10 mouse cellular contexts compared by ENCODE assay signal in genomic region chr1:136540407-136540895, GRCm38 (mm10).
DNase-seq lines count a peak whose midpoint lies in the region; ATAC-seq and TF ChIP-seq lines count a peak whose summit lies in the region.
"Had no signal": no experiment of that assay in that cellular context is flagged by ENCODE, and none has a peak within 500 bp of the region (broad histone marks: within the 10 kb centered on the region; RNA-seq: fewer than 3 reads in every experiment).

No protein-coding gene starts in this region.

- no peaks in the 10 kb centered on the region for H3K4me1 ChIP-seq in forebrain, postnatal 0 days (ENCODE audit: insufficient read depth)
- no peaks in the 10 kb centered on the region for H3K4me1 ChIP-seq in forebrain, embryonic 12.5 days
- no peaks in the 10 kb centered on the region for H3K4me1 ChIP-seq in midbrain, embryonic 15.5 days
- H3K4me1 ChIP-seq in midbrain, embryonic 13.5 days (replicated peaks) = peaks cover 11% of the 10 kb centered on the region

- peak; percentile 25; the same call in 1 of the 2 replicates for ATAC-seq in forebrain, postnatal 0 days
- ATAC-seq in forebrain, embryonic 12.5 days (ENCODE audit: low FRiP score) = no peak
- ATAC-seq in midbrain, embryonic 15.5 days (replicated peaks) = 0 out of 2 replicates have a peak, but pooled peaks have one; percentile 52
- ATAC-seq in midbrain, embryonic 13.5 days = no peak

- no peaks in the 10 kb centered on the region for H3K9me3 ChIP-seq in forebrain, postnatal 0 days (ENCODE audit: low read length)
- H3K9me3 ChIP-seq in forebrain, embryonic 12.5 days = 0 out of 2 replicates have a peak, but pooled peaks cover 4% of the 10 kb centered on the region
- H3K9me3 ChIP-seq in midbrain, embryonic 15.5 days = no peaks in the 10 kb centered on the region
- H3K9me3 ChIP-seq in midbrain, embryonic 13.5 days = no peaks in the 10 kb centered on the region
- H3K9me3 ChIP-seq: midbrain, embryonic 12.5 days had no signal

- WGBS in forebrain, postnatal 0 days = 33% methylated on average over 9 of the region's 9 CpGs
- WGBS in forebrain, embryonic 12.5 days = 48% methylated on average over 9 of the region's 9 CpGs
- WGBS in midbrain, embryonic 15.5 days = 21% methylated on average over 9 of the region's 9 CpGs
- WGBS in midbrain, embryonic 13.5 days = 31% methylated on average over 9 of the region's 9 CpGs

- no peak overlapping the region for H3K27ac ChIP-seq in forebrain, postnatal 0 days (ENCODE audit: low read depth, low read length)
- H3K27ac ChIP-seq in forebrain, embryonic 12.5 days = no peak overlapping the region
- H3K27ac ChIP-seq in midbrain, embryonic 15.5 days = no peak overlapping the region
- H3K27ac ChIP-seq in midbrain, embryonic 13.5 days = no peak overlapping the region
- H3K27ac ChIP-seq: midbrain, embryonic 12.5 days had no signal

- no peak overlapping the region for H3K9ac ChIP-seq in forebrain, postnatal 0 days
- no peak overlapping the region for H3K9ac ChIP-seq in forebrain, embryonic 12.5 days
- no peak overlapping the region for H3K9ac ChIP-seq in midbrain, embryonic 15.5 days
- no peak overlapping the region for H3K9ac ChIP-seq in midbrain, embryonic 13.5 days (replicated peaks)
- H3K9ac ChIP-seq: midbrain, embryonic 12.5 days had no signal

- TF ChIP-seq CTCF in forebrain, postnatal 0 days (IDR thresholded peaks at IDR 0.05; ENCODE audit: low read depth) = no peak

- no peak overlapping the region for H3K4me2 ChIP-seq in forebrain, postnatal 0 days (ENCODE audit: low read depth)
- H3K4me2 ChIP-seq in forebrain, embryonic 12.5 days = no peak overlapping the region
- H3K4me2 ChIP-seq in midbrain, embryonic 15.5 days = no peak overlapping the region
- H3K4me2 ChIP-seq in midbrain, embryonic 13.5 days (replicated peaks) = no peak overlapping the region
- H3K4me2 ChIP-seq: midbrain, embryonic 12.5 days had no signal

- no peak for DNase-seq in forebrain, postnatal 0 days
- DNase-seq in heart, postnatal 10 days = peak; percentile 38 to 47
- DNase-seq in cerebellum, postnatal 4 days (ENCODE audit: low spot score in 2 of 2) = no peak
- no peak for DNase-seq in left cerebral cortex, postnatal 10 days (ENCODE audit: extremely low spot score in 1 of 2, low spot score in 2 of 2)
- no peak for DNase-seq in thymus, postnatal 0 days (ENCODE audit: low spot score)
- DNase-seq: cerebellum, postnatal 36 days had no signal

- H3K36me3 ChIP-seq in forebrain, postnatal 0 days (ENCODE audit: insufficient read depth) = no peaks in the 10 kb centered on the region
- no peaks in the 10 kb centered on the region for H3K36me3 ChIP-seq in forebrain, embryonic 12.5 days (replicated peaks)
- H3K36me3 ChIP-seq in midbrain, embryonic 15.5 days (replicated peaks) = no peaks in the 10 kb centered on the region
- no peaks in the 10 kb centered on the region for H3K36me3 ChIP-seq in midbrain, embryonic 13.5 days

- no peaks in the 10 kb centered on the region for H3K27me3 ChIP-seq in forebrain, postnatal 0 days (ENCODE audit: insufficient read depth, low read length)
- no peaks in the 10 kb centered on the region for H3K27me3 ChIP-seq in forebrain, embryonic 12.5 days
- no peaks in the 10 kb centered on the region for H3K27me3 ChIP-seq in midbrain, embryonic 15.5 days (replicated peaks)
- H3K27me3 ChIP-seq in midbrain, embryonic 13.5 days = no peaks in the 10 kb centered on the region
- H3K27me3 ChIP-seq: midbrain, embryonic 12.5 days had no signal

- no peak overlapping the region for H3K4me3 ChIP-seq in forebrain, postnatal 0 days (ENCODE audit: low read depth, low read length)
- no peak overlapping the region for H3K4me3 ChIP-seq in forebrain, embryonic 12.5 days (replicated peaks)
- no peak overlapping the region for H3K4me3 ChIP-seq in midbrain, embryonic 15.5 days
- no peak overlapping the region for H3K4me3 ChIP-seq in midbrain, embryonic 13.5 days (replicated peaks)
- H3K4me3 ChIP-seq: midbrain, embryonic 12.5 days had no signal

- intact Hi-C loops in heart, postnatal 10 days (cut with DNase I) = no loop called here
- intact Hi-C loops in left cerebral cortex, postnatal 10 days (cut with DNase I) = no loop called here

Comparison
In these comparisons a context has a peak if more than half of its experiments do, and no peak if none do; other contexts are left out.
1. ATAC-seq: peak in forebrain, postnatal 0 days (single experiment) and midbrain, embryonic 15.5 days (single experiment); none in forebrain, embryonic 12.5 days (single experiment) and midbrain, embryonic 13.5 days (single experiment).
2. DNase-seq: peak in heart, postnatal 10 days (2 of 2); none in forebrain, postnatal 0 days (single experiment), cerebellum, postnatal 4 days (0 of 2), left cerebral cortex, postnatal 10 days (0 of 2) and thymus, postnatal 0 days (single experiment).